Mouse (Mus musculus) A20 (cell line): ENCODE data around the gene Olfr553.
"Not testable (repeated sequence)": the region's sequence is repeated elsewhere in the genome, so short reads cannot be mapped to it uniquely, and the experiment has no call there.

Source experiments
- DNase-seq: peaks from one replicate; pipeline ENCODE4 v3.0.0-alpha.2; 2011; ENCODE audit warnings: low read depth, low spot score

Olfr553 gene

DNA sequence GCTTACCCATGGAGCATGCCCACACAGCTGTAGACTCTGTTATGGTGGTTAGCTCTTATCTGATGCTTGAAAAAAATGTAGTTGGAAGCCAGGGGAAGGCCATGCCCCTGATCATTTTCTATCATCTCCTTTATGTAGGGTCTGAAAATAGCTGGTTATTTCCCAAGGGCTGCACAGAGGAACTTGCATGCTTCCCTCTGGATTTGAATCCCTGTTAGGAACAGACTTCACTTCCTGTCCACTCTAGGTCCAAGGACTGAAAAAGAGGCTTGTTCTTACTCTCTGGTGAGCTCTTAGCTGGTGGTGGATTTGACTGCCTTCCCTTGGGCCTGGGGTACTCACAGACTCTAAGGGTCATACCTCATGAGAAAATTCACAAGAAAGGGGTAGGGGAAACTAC lies at the start of gene Olfr553:
TSS of gene Olfr553 (minus strand) at position 101 of the 400 bp plus-strand sequence.
- no peak for DNase-seq

DNA sequence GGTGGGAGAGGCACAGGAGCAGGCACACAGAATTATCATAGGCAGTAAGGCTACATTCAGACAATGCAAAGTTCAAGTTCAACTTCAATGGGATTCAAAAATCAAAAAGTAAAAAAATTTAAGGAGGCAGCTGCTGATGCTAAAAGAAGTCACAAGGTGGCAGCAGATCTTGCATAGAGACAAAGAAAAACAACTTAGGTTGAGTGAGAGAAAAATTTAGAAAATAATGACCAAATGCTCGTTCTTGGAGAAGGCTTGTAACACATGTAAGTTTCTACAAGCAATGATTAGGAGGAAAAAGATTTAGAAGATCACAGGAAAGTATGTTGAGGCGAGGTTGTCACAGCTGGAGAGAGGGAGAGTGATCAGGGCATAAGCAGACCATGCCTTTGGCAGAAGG lies 47.4 kb upstream of the Olfr553 start:
- peak; percentile 37 for DNase-seq

GRCm38 (mm10) chr7:102664599-102664998 lies 46.6 kb upstream of the Olfr553 start, which contains the start of gene Olfr556:
TSS of gene Olfr556 (plus strand) at chr7:102664899.
- DNase-seq, result no peak

DNA sequence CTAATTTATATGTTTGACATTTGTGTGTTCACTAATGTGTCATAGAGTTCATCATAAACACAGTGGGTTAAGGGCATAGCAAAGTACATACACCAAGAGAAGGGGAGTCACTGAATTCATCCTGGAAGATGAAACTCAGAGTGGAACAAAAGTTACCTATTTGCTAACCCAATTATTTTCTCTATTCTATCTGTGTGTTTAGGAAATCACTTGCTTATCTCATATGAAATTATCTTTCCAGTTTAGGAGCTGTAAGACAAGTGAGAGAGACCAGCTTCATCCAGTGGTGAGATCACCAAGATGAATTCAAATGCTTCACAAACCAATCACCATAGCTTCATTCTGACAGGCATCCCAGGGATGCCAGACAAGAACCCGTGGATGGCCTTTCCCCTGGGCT lies 40.5 kb upstream of the Olfr553 start, which contains the start of gene Olfr555:
TSS of gene Olfr555 (plus strand) at position 301 of the 400 bp plus-strand sequence.
- no peak for DNase-seq

GRCm38 (mm10) chr7:102644945-102645344 lies 26.9 kb upstream of the Olfr553 start:
- DNase-seq, result not testable (repeated sequence)

GRCm38 (mm10) chr7:102638132-102638531 lies 20.1 kb upstream of the Olfr553 start, which contains the start of gene Olfr554:
TSS of gene Olfr554 (plus strand) at chr7:102638432.
- DNase-seq, result no peak

GRCm38 (mm10) chr7:102636665-102637064 lies 18.6 kb upstream of the Olfr553 start:
- DNase-seq, result peak; percentile 53

- DNase-seq, result not testable (repeated sequence)
Measured at GRCm38 (mm10) chr7:102620368-102620767, 2.4 kb upstream of the Olfr553 start.

DNA sequence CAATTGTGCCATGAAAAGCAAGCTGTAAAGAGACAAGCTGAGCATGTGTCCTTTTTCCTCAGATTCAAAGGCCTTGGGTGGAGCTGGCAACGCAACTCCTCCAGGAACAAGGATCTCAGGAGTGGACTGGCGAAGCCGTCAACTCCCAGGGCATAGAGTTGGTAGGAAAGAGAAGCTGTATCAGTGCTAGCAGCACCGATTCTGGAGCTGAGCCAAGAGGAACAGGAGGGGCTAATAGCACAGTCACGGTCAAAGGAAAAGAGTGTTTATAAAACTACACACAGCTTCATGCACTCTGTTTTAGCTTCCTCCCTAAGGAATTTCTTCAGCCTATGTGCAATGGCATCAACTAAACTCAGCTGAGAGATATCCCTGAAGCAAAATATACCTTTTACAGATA lies 1.6 kb upstream of the Olfr553 start:
- no peak for DNase-seq

DNA sequence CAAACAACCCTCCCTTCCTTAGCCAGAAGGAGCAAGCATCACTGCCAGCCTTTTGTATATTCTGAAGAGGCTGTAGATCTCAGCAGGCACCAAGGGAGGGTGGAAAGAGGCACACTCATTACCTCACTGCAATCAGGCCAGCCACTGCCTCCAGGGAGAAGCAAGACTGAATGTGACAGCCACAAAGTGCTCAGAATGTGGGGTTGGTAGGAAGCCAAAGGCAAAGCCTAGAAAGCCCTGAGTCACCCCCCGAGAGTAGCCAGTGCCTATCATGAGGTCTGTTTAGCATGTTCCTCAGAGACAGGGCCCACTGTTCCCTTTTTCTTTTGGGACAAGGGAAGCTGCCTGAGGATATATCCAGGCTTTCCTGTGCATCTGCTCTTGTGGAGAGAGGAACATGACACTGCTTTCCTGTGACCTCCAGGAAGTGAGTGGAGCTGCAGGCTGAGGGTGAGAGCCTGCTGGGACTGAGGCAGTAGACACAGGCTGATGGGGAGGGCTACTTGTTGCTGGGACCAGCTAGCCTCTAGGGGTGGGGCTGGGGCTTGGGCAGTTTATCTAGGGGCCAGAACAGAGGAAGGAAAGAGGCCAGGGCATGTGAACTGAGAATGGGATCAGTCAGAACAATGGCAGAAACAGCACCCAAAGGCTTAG lies 20.5 kb downstream of the Olfr553 start, which contains the start of gene Olfr552:
TSS of gene Olfr552 (plus strand) at position 393 of the 654 bp plus-strand sequence.
- no peak for DNase-seq

GRCm38 (mm10) chr7:102591786-102592185 lies 26.2 kb downstream of the Olfr553 start, which contains the start of gene Olfr551:
TSS of gene Olfr551 (minus strand) at chr7:102591886.
- DNase-seq, result no peak

DNA sequence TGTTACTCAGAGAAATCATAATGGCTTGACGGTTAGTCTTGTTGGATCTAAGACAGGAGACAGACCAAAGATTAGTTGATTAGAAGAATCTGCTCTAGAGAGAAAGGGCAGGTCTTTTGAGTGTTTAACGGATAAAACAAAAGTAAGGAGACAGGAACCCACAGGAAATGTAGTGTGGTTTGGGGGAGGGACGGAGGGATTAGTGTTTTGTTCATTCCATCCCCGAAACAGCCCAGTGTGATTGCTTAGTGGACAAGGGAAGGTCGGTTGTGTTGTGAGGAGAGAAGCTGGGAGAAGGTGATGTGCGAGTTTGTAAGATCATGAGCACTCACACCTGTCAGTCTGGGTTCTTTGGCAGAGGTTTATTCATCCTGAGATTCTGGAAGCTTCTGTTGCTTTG lies 42.0 kb downstream of the Olfr553 start:
- DNase-seq, result no peak

- DNase-seq, result no peak
Measured at GRCm38 (mm10) chr7:102573174-102573830, 44.7 kb downstream of the Olfr553 start.

DNA sequence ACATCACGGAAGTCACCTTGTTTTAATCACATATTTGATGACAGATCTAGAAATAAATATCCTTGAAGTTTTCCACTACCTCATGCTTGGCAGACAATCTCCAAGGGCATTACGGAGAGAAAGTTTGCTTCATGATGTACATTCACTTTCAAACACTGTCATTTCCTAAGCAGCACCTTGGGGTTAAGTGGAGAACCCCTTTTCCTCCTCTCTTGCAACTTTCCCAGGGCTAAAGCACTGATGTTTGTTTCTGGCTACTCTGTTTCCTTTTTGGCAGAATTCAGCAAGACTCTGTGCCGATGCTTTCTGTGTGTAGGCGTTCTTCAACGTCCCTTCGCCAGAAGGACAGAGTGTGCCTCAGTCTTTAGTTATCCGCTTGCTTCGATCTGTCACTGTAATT lies 46.9 kb downstream of the Olfr553 start, which contains the start of gene Olfr550:
TSS of gene Olfr550 (plus strand) at position 301 of the 400 bp plus-strand sequence.
- no peak for DNase-seq

- peak; percentile 20 for DNase-seq
Measured at GRCm38 (mm10) chr7:102566219-102566618, 51.8 kb downstream of the Olfr553 start.

DNA sequence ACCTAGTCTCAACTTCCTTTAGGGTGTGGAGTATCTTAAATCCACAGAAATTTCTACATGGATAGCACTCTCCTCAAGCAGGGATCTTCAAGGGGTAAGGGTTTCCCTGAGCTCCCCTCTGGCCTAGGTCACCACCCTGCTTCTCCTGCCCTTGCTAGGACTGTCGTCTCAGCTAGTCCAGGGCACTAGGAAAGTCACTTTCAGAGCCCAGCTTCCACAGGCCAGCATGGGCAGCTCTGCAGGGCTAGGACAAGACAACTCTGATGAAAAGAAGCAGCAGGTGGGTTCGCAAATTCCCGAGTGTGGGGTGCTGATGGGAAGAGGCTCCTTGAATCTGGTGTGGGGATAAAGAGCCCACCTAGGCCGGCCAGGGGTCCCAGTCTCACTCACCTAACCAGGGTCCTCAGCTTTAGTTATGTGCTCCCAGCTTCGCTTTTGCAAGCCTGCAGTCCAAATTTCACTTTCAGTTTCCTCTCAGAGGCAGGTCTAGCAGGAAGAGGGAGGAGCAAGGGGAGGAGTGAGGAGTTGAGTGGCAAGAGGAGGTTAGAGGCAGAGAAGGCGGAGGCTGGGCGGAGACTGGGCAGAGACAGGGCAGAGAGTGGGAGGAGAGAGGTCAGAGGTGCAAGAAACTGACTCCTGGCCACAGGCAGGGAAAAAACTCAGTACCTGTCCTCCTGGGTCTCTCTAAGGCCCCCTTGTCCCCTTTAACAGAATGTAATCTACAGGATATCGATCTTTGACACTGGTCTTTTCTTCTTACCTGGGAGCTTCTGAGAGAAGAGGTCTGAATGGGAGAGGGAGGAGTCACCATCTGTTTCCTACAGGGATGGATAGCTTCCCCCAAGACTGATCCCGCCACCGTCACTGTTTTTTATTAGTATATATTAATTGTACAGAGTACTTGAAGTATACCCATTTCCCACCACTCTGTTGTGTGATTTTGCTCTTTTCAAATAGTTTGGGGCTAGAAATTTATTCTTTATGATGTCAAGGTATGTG lies 52.7 kb downstream of the Olfr553 start, which contains the start of gene Trim21:
TSS of gene Trim21 (minus strand) at position 488 of the 999 bp plus-strand sequence.
- peak; percentile 94 for DNase-seq
